Mouse (Mus musculus): Measurements from ENCODE around the gene Sp9. TPM values are rescaled to one million over a fixed set of nuclear protein-coding genes. Genes with fewer than 3 reads are reported as not detected.
A peak's percentile ranks its signal among the peaks of the same experiment; 100 is the strongest.

Gene Sp9
- polyA plus RNA-seq, 1 experiment: 2.3 TPM

- H3K27ac ChIP-seq (ENCODE audit: insufficient read depth, low read length): no peak overlapping the region
- no peaks in the 10 kb centered on the region for H3K4me1 ChIP-seq (ENCODE audit: control insufficient read depth, insufficient read depth, low read length)
- TF ChIP-seq CTCF (IDR thresholded peaks at IDR 0.05; ENCODE audit: extremely low read depth, insufficient read depth, low read length) (no peak), POLR2A (IDR thresholded peaks at IDR 0.05; ENCODE audit: extremely low read depth, insufficient read depth, low read length) (no peak)
- H3K4me3 ChIP-seq (ENCODE audit: insufficient read depth, low read length): no peak overlapping the region
These were observed 30.3 kb downstream of the Sp9 start for GRCm38 (mm10) chr2:73301979-73302378.

GRCm38 (mm10) chr2:73302722-73303121 is 31.0 kb downstream of the Sp9 start:
- H3K4me1 ChIP-seq (ENCODE audit: control insufficient read depth, insufficient read depth, low read length): no peaks in the 10 kb centered on the region
- H3K4me3 ChIP-seq (ENCODE audit: insufficient read depth, low read length): no peak overlapping the region
- no peak overlapping the region for H3K27ac ChIP-seq (ENCODE audit: insufficient read depth, low read length)
- TF ChIP-seq CTCF (IDR thresholded peaks at IDR 0.05; ENCODE audit: extremely low read depth, insufficient read depth, low read length) (no peak), POLR2A (IDR thresholded peaks at IDR 0.05; ENCODE audit: extremely low read depth, insufficient read depth, low read length) (no peak)

GRCm38 (mm10) chr2:73304506-73304905 is 32.8 kb downstream of the Sp9 start:
- Histone ChIP-seq H3K4me1 (ENCODE audit: control insufficient read depth, insufficient read depth, low read length) (no peaks in the 10 kb centered on the region), H3K27ac (ENCODE audit: insufficient read depth, low read length) (no peak overlapping the region), H3K4me3 (ENCODE audit: insufficient read depth, low read length) (no peak overlapping the region)
- TF ChIP-seq CTCF (IDR thresholded peaks at IDR 0.05; ENCODE audit: extremely low read depth, insufficient read depth, low read length) (no peak), POLR2A (IDR thresholded peaks at IDR 0.05; ENCODE audit: extremely low read depth, insufficient read depth, low read length) (no peak)

- Histone ChIP-seq H3K4me1 (ENCODE audit: control insufficient read depth, insufficient read depth, low read length) (no peaks in the 10 kb centered on the region), H3K27ac (ENCODE audit: insufficient read depth, low read length) (no peak overlapping the region), H3K4me3 (ENCODE audit: insufficient read depth, low read length) (no peak overlapping the region)
- TF ChIP-seq POLR2A (IDR thresholded peaks at IDR 0.05; ENCODE audit: extremely low read depth, insufficient read depth, low read length) (no peak), CTCF (IDR thresholded peaks at IDR 0.05; ENCODE audit: extremely low read depth, insufficient read depth, low read length) (no peak)
These were observed 34.3 kb downstream of the Sp9 start for GRCm38 (mm10) chr2:73306006-73306405.

GRCm38 (mm10) chr2:73312152-73313116 is 40.7 kb downstream of the Sp9 start, which contains the start of the genes Scrn3 and Cir1:
Gene Scrn3 (plus strand): TSS chr2:73312601.
Gene Cir1 (minus strand): TSS chr2:73312701.
- H3K4me3 ChIP-seq (ENCODE audit: insufficient read depth, low read length): peak within 1 kb of the TSS; percentile 87
- TF ChIP-seq CTCF (IDR thresholded peaks at IDR 0.05; ENCODE audit: extremely low read depth, insufficient read depth, low read length): no peak
- TF ChIP-seq POLR2A (IDR thresholded peaks at IDR 0.05; ENCODE audit: extremely low read depth, insufficient read depth, low read length): peak; percentile 80
- peaks cover 2% of the 10 kb centered on the region; the same call in 1 of the 2 replicates for H3K4me1 ChIP-seq (ENCODE audit: control insufficient read depth, insufficient read depth, low read length)
- H3K27ac ChIP-seq (ENCODE audit: insufficient read depth, low read length): peak within 1 kb of the TSS; percentile 32; the same call in 1 of the 2 replicates

GRCm38 (mm10) chr2:73313117-73313501 is 41.4 kb downstream of the Sp9 start:
- Histone ChIP-seq H3K27ac (ENCODE audit: insufficient read depth, low read length) (0 out of 2 replicates have a peak overlapping the region, but pooled peaks have one; percentile 1), H3K4me1 (ENCODE audit: control insufficient read depth, insufficient read depth, low read length) (peaks cover 2% of the 10 kb centered on the region; the same call in 1 of the 2 replicates)
- no peak for TF ChIP-seq POLR2A (IDR thresholded peaks at IDR 0.05; ENCODE audit: extremely low read depth, insufficient read depth, low read length)
- no peak for TF ChIP-seq CTCF (IDR thresholded peaks at IDR 0.05; ENCODE audit: extremely low read depth, insufficient read depth, low read length)

GRCm38 (mm10) chr2:73314311-73314710 is 42.6 kb downstream of the Sp9 start:
- Histone ChIP-seq H3K27ac (ENCODE audit: insufficient read depth, low read length) (no peak overlapping the region), H3K4me1 (ENCODE audit: control insufficient read depth, insufficient read depth, low read length) (peaks cover 2% of the 10 kb centered on the region; the same call in 1 of the 2 replicates), H3K4me3 (ENCODE audit: insufficient read depth, low read length) (no peak overlapping the region)
- TF ChIP-seq POLR2A (IDR thresholded peaks at IDR 0.05; ENCODE audit: extremely low read depth, insufficient read depth, low read length) (no peak), CTCF (IDR thresholded peaks at IDR 0.05; ENCODE audit: extremely low read depth, insufficient read depth, low read length) (no peak)

More at GRCm38 (mm10) chr2:73313117-73313501, 41.4 kb downstream of the Sp9 start:
- peak overlapping the region; percentile 87 for H3K4me3 ChIP-seq (ENCODE audit: insufficient read depth, low read length)

GRCm38 (mm10) chr2:73317426-73317825 is 45.7 kb downstream of the Sp9 start:
- no peak overlapping the region for H3K27ac ChIP-seq (ENCODE audit: insufficient read depth, low read length)
- no peak overlapping the region for H3K4me3 ChIP-seq (ENCODE audit: insufficient read depth, low read length)
- H3K4me1 ChIP-seq (ENCODE audit: control insufficient read depth, insufficient read depth, low read length): peaks cover 2% of the 10 kb centered on the region; the same call in 1 of the 2 replicates
- no peak for TF ChIP-seq POLR2A (IDR thresholded peaks at IDR 0.05; ENCODE audit: extremely low read depth, insufficient read depth, low read length)
- no peak for TF ChIP-seq CTCF (IDR thresholded peaks at IDR 0.05; ENCODE audit: extremely low read depth, insufficient read depth, low read length)

GRCm38 (mm10) chr2:73319218-73319617 is 47.5 kb downstream of the Sp9 start:
- Histone ChIP-seq H3K27ac (ENCODE audit: insufficient read depth, low read length) (no peak overlapping the region), H3K4me3 (ENCODE audit: insufficient read depth, low read length) (no peak overlapping the region), H3K4me1 (ENCODE audit: control insufficient read depth, insufficient read depth, low read length) (no peaks in the 10 kb centered on the region)
- TF ChIP-seq CTCF (IDR thresholded peaks at IDR 0.05; ENCODE audit: extremely low read depth, insufficient read depth, low read length) (no peak), POLR2A (IDR thresholded peaks at IDR 0.05; ENCODE audit: extremely low read depth, insufficient read depth, low read length) (no peak)
